Mouse (Mus musculus) megakaryocyte, embryonic 14.5 days (primary cell): Measurements from ENCODE around the gene Zfp597.

ENCODE experiments used
- FLI1 ChIP-seq: IDR thresholded peaks from 2 replicates; pipeline ENCODE4 v1.6.1; 2012; ENCODE audit warnings: low read length, inconsistent platforms, mixed read lengths
- GATA1 ChIP-seq: IDR thresholded peaks from 3 replicates; pipeline ENCODE4 v1.6.1; 2012; ENCODE audit warnings: mixed read lengths, low read length, inconsistent platforms, borderline replicate concordance

- TF ChIP-seq FLI1 (no peak), GATA1 (no peak)
Measured at GRCm38 (mm10) chr16:3871815-3872214, 12.5 kb downstream of the Zfp597 start.
